Mouse (Mus musculus) myocyte (in vitro differentiated cells): ENCODE results near the gene Nupr1l. TPM values are rescaled to one million over a fixed set of nuclear protein-coding genes. Genes with fewer than 3 reads are reported as not detected.

Experiments
- H3K27me3 ChIP-seq: one replicate; pipeline ENCODE4 v1.6.1; 2011; ENCODE audit not compliant: control insufficient read depth, insufficient read depth, insufficient read length
- H3K36me3 ChIP-seq: one replicate; pipeline ENCODE4 v1.6.1; 2011; ENCODE audit not compliant: control insufficient read depth, insufficient read depth
- H3K4me2 ChIP-seq: one replicate; pipeline ENCODE4 v1.6.1; 2011; ENCODE audit warnings: low read depth, control low read depth
- H3K4me3 ChIP-seq: one replicate; pipeline ENCODE4 v1.5.1; 2011; ENCODE audit warnings: mild to moderate bottlenecking, control low read depth, moderate library complexity
- H3K79me2 ChIP-seq: one replicate; pipeline ENCODE4 v1.6.1; 2011; ENCODE audit not compliant: control insufficient read depth, insufficient read depth
- H3ac ChIP-seq: one replicate; pipeline ENCODE4 v1.6.1; 2011; ENCODE audit not compliant: control insufficient read depth, insufficient read length
- CEBPB ChIP-seq: IDR thresholded peaks from 2 replicates; pipeline ENCODE4 v1.6.1; 2011; ENCODE audit warnings: mild to moderate bottlenecking, moderate library complexity; ENCODE audit not compliant: poor library complexity, insufficient read depth, severe bottlenecking
- E2F4 ChIP-seq: IDR thresholded peaks from one replicate; pipeline ENCODE4 v1.6.1; 2011; ENCODE audit warnings: mild to moderate bottlenecking, control low read depth, moderate library complexity; ENCODE audit not compliant: insufficient read depth
- MAX ChIP-seq: IDR thresholded peaks from one replicate; pipeline ENCODE4 v1.6.1; 2011; ENCODE audit warnings: low read depth, mild to moderate bottlenecking, control low read depth
- MYOD1 ChIP-seq, 3 experiments: IDR thresholded peaks; one replicate each; pipeline ENCODE4 v1.6.1; 2011; ENCODE audit warnings: control low read depth in 2 of 3, low read depth in 2 of 3, mild to moderate bottlenecking in 2 of 3, moderate library complexity in 1 of 3; ENCODE audit not compliant: insufficient read length in 2 of 3, control insufficient read depth in 1 of 3
- MYOG ChIP-seq, 3 experiments: IDR thresholded peaks; one replicate each; pipeline ENCODE4 v1.6.1; 2011; ENCODE audit warnings: control low read depth in 2 of 3, low read depth in 2 of 3, mild to moderate bottlenecking in 2 of 3; ENCODE audit not compliant: insufficient read length in 2 of 3, control insufficient read depth in 1 of 3, insufficient read depth in 1 of 3
- POLR2A ChIP-seq: IDR thresholded peaks from one replicate; pipeline ENCODE4 v1.6.1; 2011; ENCODE audit warnings: low read depth, mild to moderate bottlenecking, control low read depth, moderate library complexity; ENCODE audit not compliant: insufficient read length
- POLR2AphosphoS2 ChIP-seq: IDR thresholded peaks from one replicate; pipeline ENCODE4 v1.6.1; 2011; ENCODE audit warnings: low read depth, control low read depth; ENCODE audit not compliant: insufficient read length
- REST ChIP-seq: IDR thresholded peaks from one replicate; pipeline ENCODE4 v1.6.1; 2011; ENCODE audit warnings: mild to moderate bottlenecking, control low read depth, moderate library complexity; ENCODE audit not compliant: insufficient read depth, insufficient read length
- SRF ChIP-seq: IDR thresholded peaks from one replicate; pipeline ENCODE4 v1.6.1; 2011; ENCODE audit warnings: low read depth; ENCODE audit not compliant: control insufficient read depth, insufficient read length
- TCF12 ChIP-seq: IDR thresholded peaks from one replicate; pipeline ENCODE4 v1.6.1; 2011; ENCODE audit warnings: mild to moderate bottlenecking, control low read depth; ENCODE audit not compliant: poor library complexity, insufficient read depth, severe bottlenecking
- TCF3 ChIP-seq: IDR thresholded peaks from one replicate; pipeline ENCODE4 v1.6.1; 2011; ENCODE audit warnings: low read depth, control low read depth; ENCODE audit not compliant: insufficient read length
- USF1 ChIP-seq: IDR thresholded peaks from one replicate; pipeline ENCODE4 v1.6.1; 2011; ENCODE audit warnings: low read depth, mild to moderate bottlenecking, control low read depth, moderate library complexity
- polyA plus RNA-seq: library from polyadenylated mRNA; unstranded; fragments of >200 nt; fragmentation: generic; extraction: Trizol; gene quantifications from one replicate; pipeline ENCODE4 v1.2.1, GENCODE M21; 2012; ENCODE audit warnings: missing spikeins

The Nupr1l gene
- polyA plus RNA-seq, 1 experiment, result 1.1 TPM

- no peak overlapping the region for H3K4me2 ChIP-seq
- TF ChIP-seq TCF3 (no peak), SRF (no peak), POLR2AphosphoS2 (no peak), MAX (no peak), E2F4 (no peak), MYOD1 (IDR thresholded peaks at IDR 0.05; ENCODE audit: control insufficient read depth in 1 of 3, insufficient read length in 2 of 3, low read depth in 2 of 3) (no peak), CEBPB (no peak), POLR2A (no peak), MYOG (IDR thresholded peaks at IDR 0.05; ENCODE audit: control insufficient read depth in 1 of 3, insufficient read depth in 1 of 3, insufficient read length in 2 of 3, low read depth in 2 of 3) (no peak), REST (no peak), TCF12 (no peak), USF1 (no peak)
- H3ac ChIP-seq, result no peak overlapping the region
- no peaks in the 10 kb centered on the region for H3K79me2 ChIP-seq
- no peaks in the 10 kb centered on the region for H3K27me3 ChIP-seq
- H3K4me3 ChIP-seq, result no peak overlapping the region
- no peaks in the 10 kb centered on the region for H3K36me3 ChIP-seq
Measured at GRCm38 (mm10) chr5:129871238-129871637, 37.1 kb upstream of the Nupr1l start.

- Histone ChIP-seq H3K79me2 (no peaks in the 10 kb centered on the region), H3K36me3 (no peaks in the 10 kb centered on the region), H3ac (no peak overlapping the region), H3K27me3 (no peaks in the 10 kb centered on the region), H3K4me2 (no peak overlapping the region), H3K4me3 (no peak overlapping the region)
- TF ChIP-seq USF1 (no peak), MAX (no peak), SRF (no peak), POLR2A (no peak), E2F4 (no peak), TCF3 (no peak), TCF12 (no peak), REST (no peak), POLR2AphosphoS2 (no peak), CEBPB (no peak), MYOG (IDR thresholded peaks at IDR 0.05; ENCODE audit: control insufficient read depth in 1 of 3, insufficient read depth in 1 of 3, insufficient read length in 2 of 3, low read depth in 2 of 3) (no peak), MYOD1 (IDR thresholded peaks at IDR 0.05; ENCODE audit: control insufficient read depth in 1 of 3, insufficient read length in 2 of 3, low read depth in 2 of 3) (no peak)
Measured at GRCm38 (mm10) chr5:129873942-129874341, 34.4 kb upstream of the Nupr1l start.

- no peaks in the 10 kb centered on the region for H3K27me3 ChIP-seq
- H3K36me3 ChIP-seq, result no peaks in the 10 kb centered on the region
- H3K79me2 ChIP-seq, result no peaks in the 10 kb centered on the region
- no peak overlapping the region for H3K4me3 ChIP-seq
- TF ChIP-seq CEBPB (no peak), POLR2AphosphoS2 (no peak), MYOD1 (IDR thresholded peaks at IDR 0.05; ENCODE audit: control insufficient read depth in 1 of 3, insufficient read length in 2 of 3, low read depth in 2 of 3) (no peak), POLR2A (no peak), MAX (no peak), TCF12 (no peak), SRF (no peak), REST (no peak), TCF3 (no peak), MYOG (IDR thresholded peaks at IDR 0.05; ENCODE audit: control insufficient read depth in 1 of 3, insufficient read depth in 1 of 3, insufficient read length in 2 of 3, low read depth in 2 of 3) (no peak), USF1 (no peak), E2F4 (no peak)
- H3K4me2 ChIP-seq, result no peak overlapping the region
- H3ac ChIP-seq, result no peak overlapping the region
Measured at GRCm38 (mm10) chr5:129875098-129875497, 33.2 kb upstream of the Nupr1l start.

- H3K4me3 ChIP-seq, result no peak overlapping the region
- no peak overlapping the region for H3K4me2 ChIP-seq
- H3ac ChIP-seq, result no peak overlapping the region
- no peaks in the 10 kb centered on the region for H3K79me2 ChIP-seq
- TF ChIP-seq TCF3 (no peak), SRF (no peak), MAX (no peak), CEBPB (no peak), POLR2AphosphoS2 (no peak), MYOD1 (IDR thresholded peaks at IDR 0.05; ENCODE audit: control insufficient read depth in 1 of 3, insufficient read length in 2 of 3, low read depth in 2 of 3) (no peak), TCF12 (no peak), MYOG (IDR thresholded peaks at IDR 0.05; ENCODE audit: control insufficient read depth in 1 of 3, insufficient read depth in 1 of 3, insufficient read length in 2 of 3, low read depth in 2 of 3) (no peak), POLR2A (no peak), USF1 (no peak), REST (no peak), E2F4 (no peak)
- H3K27me3 ChIP-seq, result no peaks in the 10 kb centered on the region
- H3K36me3 ChIP-seq, result peaks cover 19% of the 10 kb centered on the region
Measured at GRCm38 (mm10) chr5:129877731-129878455, 30.4 kb upstream of the Nupr1l start.
